Mouse (Mus musculus): Measurements from ENCODE around the gene Olfr1509.
"Not testable (repeated sequence)": the region's sequence is repeated elsewhere in the genome, so short reads cannot be mapped to it uniquely, and the experiment has no call there.

The Olfr1509 gene

DNA sequence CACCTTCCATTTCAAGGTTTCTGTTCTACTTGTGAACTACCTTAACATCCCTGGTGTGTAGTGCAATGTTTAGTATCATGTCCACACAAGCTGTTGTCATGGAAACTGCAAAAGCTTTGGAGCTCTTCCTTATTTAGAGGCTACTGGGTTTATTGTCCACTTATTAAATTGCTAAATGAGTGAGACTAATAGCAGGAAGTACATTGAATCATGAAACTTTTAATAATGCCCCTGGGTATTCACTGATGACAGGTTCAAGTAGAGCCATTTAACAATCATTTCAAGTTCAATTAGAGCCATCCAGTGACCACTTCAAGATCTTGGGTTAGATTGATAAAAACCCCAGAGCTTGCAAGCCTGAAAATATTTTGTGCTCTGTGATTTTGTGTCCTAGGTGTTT, at the start of gene Olfr1509:
Olfr1509 (plus strand) TSS at position 301 of the 400 bp plus-strand sequence.
- DNase-seq (ENCODE audit: low spot score in 2 of 2): no peak

- no peak for DNase-seq (ENCODE audit: low spot score in 2 of 2)
Observed at GRCm38 (mm10) chr14:52397279-52397678, 45.5 kb upstream of the Olfr1509 start, which contains the start of gene Olfr1511. Gene Olfr1511 (minus strand): TSS chr14:52397379.

GRCm38 (mm10) chr14:52410142-52410919, 32.5 kb upstream of the Olfr1509 start:
- DNase-seq (ENCODE audit: low spot score in 2 of 2): not testable (repeated sequence)

DNA sequence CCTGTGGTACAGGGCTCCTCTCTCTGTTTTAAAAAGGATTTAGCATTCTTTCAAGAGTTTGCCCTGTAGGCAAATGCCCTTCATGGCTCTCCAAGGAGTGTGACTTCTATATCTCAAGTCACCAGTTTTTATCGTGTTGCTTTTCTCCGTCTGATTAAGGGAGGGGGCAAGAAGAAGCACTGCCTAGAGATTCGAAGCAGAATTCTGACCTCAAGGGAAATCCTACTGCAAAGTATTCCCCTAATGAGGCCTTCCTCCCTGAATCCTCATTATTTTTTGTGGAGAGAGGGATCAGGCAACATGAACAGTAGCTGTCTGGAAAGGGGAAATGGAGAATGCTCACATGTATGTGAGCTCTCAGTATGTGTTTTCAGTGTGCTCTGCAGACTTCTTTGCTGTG, 28.5 kb upstream of the Olfr1509 start, which contains the start of gene Olfr1510:
Olfr1510 (minus strand) TSS at position 101 of the 400 bp plus-strand sequence.
- no peak for DNase-seq (ENCODE audit: low spot score in 2 of 2)

DNA sequence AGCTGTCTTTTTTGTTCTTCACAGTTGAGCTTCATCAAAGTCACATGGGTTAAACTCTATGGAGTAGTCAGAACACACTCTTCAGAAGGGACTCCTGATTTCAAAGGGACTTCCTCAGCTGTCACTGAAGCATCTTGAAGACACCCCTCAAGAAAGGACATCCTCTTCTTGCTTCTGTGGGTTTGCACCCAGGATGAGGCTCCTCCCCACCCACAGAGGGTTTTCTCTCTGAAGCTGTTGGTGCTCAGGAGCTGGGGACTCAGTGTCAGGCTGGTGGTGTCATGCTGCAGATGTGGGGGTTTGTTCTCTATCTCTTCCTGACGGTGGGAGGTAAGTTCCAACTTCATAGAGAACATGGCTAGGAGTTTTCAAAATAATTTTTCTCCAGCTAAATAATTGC, 15.1 kb upstream of the Olfr1509 start:
- no peak for DNase-seq (ENCODE audit: low spot score in 2 of 2)

GRCm38 (mm10) chr14:52451138-52451537, 8.3 kb downstream of the Olfr1509 start:
- no peak for DNase-seq (ENCODE audit: low spot score in 2 of 2)

DNA sequence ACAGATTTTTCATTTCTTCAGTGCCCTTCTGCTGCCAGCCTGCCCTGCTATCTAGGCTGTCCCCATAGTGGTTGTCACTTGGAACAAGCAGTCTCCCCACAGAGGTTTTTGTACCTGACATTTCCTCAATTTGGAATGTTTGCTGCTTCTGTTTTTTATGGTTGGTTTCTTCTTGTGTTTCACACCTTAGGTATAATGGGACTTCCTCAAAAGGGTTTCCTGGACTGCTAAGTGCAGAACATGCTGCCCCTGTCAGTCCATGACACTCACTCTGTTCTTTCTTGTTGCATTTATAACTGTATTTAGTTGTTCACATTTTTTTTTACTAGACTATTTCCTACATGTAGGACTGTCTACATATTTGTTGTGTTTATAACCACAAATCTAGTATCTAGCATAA, 19.1 kb downstream of the Olfr1509 start:
- DNase-seq (ENCODE audit: low spot score in 2 of 2): no peak

DNA sequence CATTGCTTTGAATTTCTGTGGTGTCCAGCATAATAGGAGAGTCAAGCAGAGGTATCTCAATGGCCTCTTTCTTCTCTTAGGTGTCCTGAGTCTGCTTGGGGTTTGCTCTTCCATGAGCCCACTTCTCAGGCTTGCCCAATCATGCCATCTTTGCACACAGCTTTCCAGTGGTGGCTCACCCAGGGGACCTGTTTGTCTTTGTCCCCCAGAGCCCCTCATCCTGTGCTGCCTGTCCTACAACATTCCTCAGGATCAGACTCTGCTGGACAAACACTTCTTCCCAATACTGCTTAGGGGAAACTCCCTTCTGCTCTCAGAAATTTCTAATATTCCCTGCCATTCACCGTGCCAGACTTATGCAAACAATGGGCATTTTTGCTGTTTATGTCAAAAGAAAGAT, 22.9 kb downstream of the Olfr1509 start:
- no peak for DNase-seq (ENCODE audit: low spot score in 2 of 2)

- no peak for DNase-seq (ENCODE audit: low spot score in 2 of 2)
Observed at GRCm38 (mm10) chr14:52467395-52467794, 24.6 kb downstream of the Olfr1509 start, which contains the start of gene Olfr1508. Gene Olfr1508 (minus strand): TSS chr14:52467495.

DNA sequence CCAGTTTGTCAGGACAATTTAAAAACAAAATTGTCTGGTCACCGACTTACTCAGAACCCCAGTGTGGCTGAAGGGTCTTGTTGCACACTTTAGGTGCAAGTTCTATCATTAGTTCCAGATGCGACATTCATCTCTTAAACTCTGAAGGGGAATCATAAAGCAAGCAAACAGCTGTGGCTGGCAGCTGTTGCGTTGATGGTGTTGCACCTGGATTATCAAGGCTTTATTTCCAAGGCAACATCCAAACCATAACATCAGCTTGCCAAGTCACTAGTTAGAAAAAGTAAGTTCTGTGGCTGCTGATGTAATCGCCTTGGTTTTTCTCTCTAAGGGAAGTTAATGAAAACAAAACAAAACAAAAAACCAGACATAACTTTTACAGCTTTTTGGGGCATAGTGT, 52.7 kb downstream of the Olfr1509 start, which contains the start of gene Olfr1507:
Olfr1507 (minus strand) TSS at position 234 of the 400 bp plus-strand sequence.
- DNase-seq (ENCODE audit: low spot score in 2 of 2): no peak

Data from spleen, postnatal 4 days (tissue).